Mouse (Mus musculus) adrenal gland, adult 2 months (tissue): Measurements from ENCODE around the gene Plet1. TPM values are rescaled to one million over a fixed set of nuclear protein-coding genes. Genes with fewer than 3 reads are reported as not detected.

Experiments used
- DNase-seq: peaks from one replicate; pipeline ENCODE4 v3.0.0; 2021
- polyA plus RNA-seq: library from polyadenylated mRNA; depleted of rRNA; stranded (reverse); fragments of >200 nt; gene quantifications from 2 replicates; pipeline ENCODE4 v1.2.3, GENCODE M21; 2012
- total RNA-seq, 2 experiments: library from RNA; stranded (reverse); gene quantifications; 2 replicates each; pipeline ENCODE4 v1.2.3; 2021

Plet1 gene
- total and polyA plus RNA-seq, 3 experiments = 0.46 to 0.59 TPM; not detected in 1

GRCm38 (mm10) chr9:50495405-50496150, 1.3 kb downstream of the Plet1 start:
- DNase-seq = no peak

DNA sequence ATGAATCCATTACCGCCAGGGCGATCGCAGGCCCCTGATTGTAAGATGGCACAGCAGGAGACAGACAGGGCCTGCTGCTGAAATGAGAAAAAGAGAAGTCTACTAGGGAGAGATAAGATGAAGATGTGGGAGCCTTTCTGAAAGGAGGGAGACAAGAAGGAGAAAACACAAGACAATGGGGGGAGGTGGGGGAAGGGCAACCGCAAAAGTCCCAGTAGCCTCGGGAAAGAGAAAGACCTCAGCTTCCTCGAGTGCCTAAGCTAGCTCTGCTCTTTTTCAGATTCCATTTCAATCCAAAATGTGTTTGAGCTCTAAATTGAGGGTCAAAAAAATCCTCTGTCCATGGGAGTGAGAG, 1.8 kb downstream of the Plet1 start:
- DNase-seq = no peak

GRCm38 (mm10) chr9:50496546-50496945, 2.2 kb downstream of the Plet1 start:
- DNase-seq = no peak

- no peak for DNase-seq
These were observed 2.8 kb downstream of the Plet1 start for GRCm38 (mm10) chr9:50497076-50497475.

- DNase-seq = peak; percentile 56
These were observed 3.2 kb downstream of the Plet1 start for GRCm38 (mm10) chr9:50497536-50497935.

DNA sequence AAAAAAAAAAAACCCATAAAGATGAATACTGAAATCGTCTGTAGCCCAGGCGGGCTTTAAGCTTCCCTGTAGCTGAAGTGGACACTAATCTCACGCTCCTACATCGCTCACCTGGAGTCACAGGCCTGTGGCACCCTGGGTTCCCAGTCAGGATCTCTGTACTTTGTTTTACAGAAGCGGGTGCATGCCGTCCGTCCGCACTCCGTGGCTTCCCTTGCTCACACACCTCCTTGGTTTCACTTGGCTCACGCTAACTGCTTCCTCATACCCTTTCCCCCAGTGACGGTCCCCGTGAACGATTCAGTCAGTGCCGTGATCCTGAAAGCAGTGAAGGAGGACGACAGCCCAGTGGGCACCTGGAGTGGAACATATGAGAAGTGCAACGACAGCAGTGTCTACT, 4.5 kb downstream of the Plet1 start:
- DNase-seq = no peak

DNA sequence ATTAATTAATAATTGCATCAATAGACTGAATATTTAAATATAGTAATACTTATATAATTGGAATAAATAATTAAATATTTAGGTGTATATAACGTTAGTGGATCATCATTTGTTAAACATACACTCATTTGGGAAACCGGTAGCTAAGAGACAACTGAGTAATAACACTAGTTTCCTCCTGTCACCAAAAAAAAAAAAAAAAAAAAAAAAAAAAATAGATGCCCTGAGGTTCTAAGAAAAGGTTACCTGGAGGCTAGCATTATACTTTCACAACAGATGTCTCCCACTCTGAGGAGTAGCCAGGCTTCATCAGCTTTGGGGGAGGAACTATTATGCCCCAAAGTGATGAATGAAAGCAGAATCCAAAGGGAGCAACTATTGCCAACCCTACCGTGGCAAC, 5.5 kb downstream of the Plet1 start:
- DNase-seq = no peak

- no peak for DNase-seq
These were observed 6.2 kb downstream of the Plet1 start for GRCm38 (mm10) chr9:50500467-50500973.

DNA sequence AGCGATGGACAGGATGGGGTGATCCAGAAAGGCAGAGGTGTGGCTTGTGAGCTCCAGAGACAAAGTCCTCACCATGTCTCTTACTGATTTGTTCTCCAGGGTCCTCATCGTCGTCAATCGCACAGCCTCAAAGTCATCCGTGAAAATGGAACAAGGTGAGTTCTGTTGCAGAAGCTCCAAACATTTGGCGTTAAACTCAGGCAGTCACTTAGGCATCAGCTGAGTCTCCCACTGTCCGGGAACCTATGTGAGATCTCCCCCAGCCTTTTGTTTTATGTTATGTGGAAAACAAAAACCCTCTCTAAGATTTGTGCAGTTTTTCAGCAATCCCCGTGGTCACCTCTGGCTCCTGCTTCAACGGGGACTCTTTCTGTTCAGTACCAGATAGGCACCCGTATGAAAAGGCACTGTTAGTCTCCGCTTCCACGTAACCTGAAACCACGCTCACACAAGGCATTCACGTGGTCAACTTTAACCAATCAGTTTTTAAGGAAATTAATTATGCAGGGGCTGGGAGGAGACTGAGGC, 6.7 kb downstream of the Plet1 start:
- DNase-seq = no peak

GRCm38 (mm10) chr9:50502949-50503348, 8.6 kb downstream of the Plet1 start:
- DNase-seq = no peak

DNA sequence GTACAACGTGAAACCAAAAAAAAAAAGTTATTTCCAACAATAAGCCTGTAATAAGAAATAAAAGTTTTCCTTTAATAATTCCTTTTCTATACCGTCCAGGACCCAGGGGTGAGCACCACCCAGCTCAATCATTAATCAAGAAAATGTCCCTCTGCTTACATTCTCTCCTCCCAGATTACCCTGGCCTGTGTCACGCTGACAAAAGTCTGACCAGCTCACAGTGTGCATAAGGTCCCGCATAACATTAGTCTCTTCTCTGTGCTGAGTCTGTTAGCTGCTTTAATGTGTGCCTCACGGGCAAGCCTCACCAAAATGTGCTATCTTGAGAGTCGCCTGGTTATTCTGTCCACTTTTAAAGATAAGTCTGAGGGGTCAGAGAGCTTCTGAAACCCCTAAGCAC, 11.1 kb downstream of the Plet1 start:
- peak; percentile 18 for DNase-seq

DNA sequence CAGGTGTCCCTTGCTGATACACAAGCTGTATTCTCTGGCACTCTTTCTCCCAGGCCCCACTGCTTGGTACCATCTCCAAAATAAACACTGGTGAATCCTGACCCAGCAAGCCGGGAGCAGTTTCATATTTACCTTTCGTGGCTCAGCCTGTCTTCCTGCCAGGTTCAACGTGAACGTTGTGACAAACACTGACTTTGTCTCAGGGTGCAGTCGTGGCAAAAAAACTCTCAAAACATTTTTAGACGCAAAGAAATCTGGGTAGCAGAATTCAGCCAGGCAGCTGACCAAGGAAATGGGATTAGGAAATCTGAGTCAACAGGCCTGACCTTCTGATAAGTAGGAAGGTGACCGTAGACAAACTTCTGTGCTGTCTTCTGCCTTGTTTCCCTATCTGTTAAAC, 13.2 kb downstream of the Plet1 start:
- DNase-seq = peak; percentile 30

- no peak for DNase-seq
These were observed 21.1 kb downstream of the Plet1 start for GRCm38 (mm10) chr9:50515462-50515861.

DNA sequence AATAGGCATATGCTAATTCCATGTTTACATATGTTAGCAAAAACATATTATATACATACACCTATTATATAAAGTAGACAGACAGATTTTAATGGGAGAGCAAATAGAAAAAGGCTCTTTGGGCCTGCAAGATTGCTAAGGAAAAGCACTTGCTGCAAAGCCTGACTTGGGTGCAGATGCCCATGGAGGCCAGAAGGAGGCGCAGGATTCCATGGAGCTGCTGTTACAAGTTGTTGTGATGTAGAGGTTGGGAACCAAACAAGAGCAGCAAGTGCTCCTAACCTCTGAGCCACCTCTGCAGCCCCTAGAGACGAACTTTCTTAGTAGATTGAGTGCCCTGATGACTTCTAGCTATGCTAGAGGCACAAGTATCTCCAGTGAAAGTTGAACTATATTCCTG, 24.5 kb downstream of the Plet1 start:
- DNase-seq = no peak

DNA sequence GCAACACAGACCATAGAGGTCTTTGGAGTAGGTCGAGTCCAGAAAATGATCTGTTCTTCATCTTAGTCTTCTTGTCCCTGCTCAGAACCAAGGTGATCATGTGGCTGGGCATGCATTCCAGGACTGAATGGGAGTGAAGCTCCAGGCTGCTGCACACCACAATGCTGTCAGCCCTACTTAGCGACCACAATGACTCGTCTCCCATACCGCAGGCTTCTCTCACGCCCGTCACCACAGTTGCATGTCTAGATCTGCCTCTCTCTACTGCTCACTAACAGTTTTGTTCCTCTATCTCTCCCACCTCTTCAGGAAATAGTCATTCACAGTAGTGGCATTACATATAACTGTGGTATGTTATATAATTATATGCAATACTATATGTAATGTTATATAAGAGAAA, 26.4 kb downstream of the Plet1 start:
- no peak for DNase-seq

GRCm38 (mm10) chr9:50521562-50521961, 27.2 kb downstream of the Plet1 start:
- DNase-seq = no peak

GRCm38 (mm10) chr9:50522574-50522973, 28.2 kb downstream of the Plet1 start:
- DNase-seq = no peak

GRCm38 (mm10) chr9:50524936-50525335, 30.6 kb downstream of the Plet1 start:
- DNase-seq = peak; percentile 43

DNA sequence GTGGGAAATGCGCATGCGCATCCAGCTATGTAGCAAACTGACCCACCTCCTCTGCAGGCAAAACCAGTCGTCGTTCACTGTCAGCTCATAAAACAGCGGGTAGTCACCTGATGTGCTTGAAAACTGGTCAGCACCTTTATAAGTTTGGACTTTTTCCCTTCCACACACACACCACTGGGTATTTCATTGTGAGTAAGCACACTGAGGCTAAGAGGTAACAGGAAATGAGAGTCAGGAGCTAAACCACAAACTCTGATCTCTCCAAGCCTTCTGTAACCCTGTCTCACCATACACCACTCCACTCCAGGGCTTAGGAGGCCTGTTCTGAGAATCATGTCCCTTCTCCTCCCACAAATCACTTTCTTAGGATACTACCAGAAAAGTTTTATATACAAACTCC, 31.3 kb downstream of the Plet1 start:
- no peak for DNase-seq

DNA sequence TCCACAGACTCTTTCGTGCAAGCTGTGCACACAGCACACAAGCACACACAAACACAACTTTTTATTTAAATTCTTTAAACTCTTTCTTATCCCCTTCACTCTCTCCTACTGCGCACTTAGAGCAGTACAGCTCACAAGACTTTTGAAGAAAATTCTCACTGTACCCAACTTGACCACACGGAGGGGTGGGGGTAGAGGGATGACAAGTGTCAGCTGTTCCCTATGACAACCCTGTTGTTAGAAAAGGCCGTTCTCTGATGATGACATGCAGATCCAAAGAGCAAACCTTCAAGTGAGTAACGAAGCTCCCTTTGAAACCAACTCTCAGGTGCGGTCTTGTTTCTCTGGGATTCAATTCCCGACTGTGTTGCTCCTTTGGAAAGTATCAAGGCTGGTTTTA, 33.5 kb downstream of the Plet1 start:
- no peak for DNase-seq

DNA sequence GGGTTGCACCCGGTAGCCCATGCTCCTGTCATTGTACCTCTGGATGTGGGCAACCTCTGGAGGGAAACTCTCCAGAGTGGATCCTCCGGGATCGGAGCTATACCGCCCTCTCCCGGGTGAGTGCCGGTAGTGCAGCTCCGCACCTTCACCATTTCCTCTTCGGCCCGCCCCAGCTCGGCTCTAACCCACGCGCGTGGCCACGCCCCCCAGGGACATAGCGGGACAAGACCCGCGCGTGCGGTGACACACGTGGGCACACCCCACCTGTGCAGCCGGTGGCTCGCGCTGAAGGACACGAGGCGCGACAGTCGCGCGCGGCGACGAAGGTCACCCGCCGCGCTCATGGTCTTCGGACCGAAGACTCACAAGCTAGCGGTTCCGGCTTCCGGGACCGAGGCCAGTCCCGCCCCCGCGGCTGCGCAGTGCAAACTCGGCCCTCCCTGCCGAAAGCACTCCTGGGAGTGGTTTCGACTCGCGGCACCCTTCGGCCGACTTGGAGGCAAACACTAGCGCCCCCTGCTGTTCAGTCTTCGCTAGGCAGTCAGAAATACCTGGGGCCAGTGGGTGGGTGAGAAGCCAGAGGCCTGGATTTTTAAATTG, 34.1 kb downstream of the Plet1 start, which contains the start of gene Pts:
TSS of gene Pts (minus strand) at position 432 of the 600 bp plus-strand sequence.
- DNase-seq = peak; percentile 98

DNA sequence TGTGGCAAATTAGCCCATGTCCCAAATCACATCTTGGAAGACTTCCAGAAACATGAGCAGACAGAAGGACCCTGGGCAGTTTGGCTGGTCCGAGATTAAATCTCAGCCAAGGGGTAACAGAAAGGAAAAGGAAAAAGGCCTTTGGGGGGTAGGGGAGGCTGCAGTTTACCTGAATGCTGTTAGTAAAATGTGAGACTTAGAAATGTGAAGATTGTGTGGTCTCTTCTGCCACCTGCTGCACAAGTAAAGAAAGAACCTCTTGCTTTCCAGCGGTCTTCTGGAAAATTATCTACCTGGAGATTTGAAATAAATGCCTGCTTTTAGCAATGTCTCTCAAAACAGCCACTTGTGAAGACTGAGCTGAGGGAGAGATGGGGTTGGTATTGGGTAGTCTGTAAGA, 36.6 kb downstream of the Plet1 start:
- no peak for DNase-seq

- DNase-seq = no peak
These were observed 39.0 kb downstream of the Plet1 start for GRCm38 (mm10) chr9:50533328-50533727.

DNA sequence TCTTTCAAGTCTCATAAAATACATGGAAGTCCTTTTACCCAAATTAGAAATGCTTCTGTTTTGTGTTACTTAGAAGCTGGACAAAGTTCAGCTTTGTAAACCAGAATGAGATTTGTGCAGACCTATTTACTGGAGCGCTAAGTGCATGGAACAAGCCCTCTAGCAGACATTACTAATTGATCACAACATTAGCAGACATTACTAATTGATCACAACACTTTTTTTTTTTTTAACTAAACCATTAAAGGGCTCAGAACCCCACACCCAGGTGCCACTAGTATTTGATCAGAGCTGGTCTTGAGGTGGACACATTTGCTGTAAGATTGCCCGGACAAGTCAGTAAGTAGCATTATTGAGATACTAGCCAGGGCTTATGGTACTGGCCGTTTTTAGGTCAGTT, 39.5 kb downstream of the Plet1 start:
- DNase-seq = no peak
